In the genomic region with DNA sequence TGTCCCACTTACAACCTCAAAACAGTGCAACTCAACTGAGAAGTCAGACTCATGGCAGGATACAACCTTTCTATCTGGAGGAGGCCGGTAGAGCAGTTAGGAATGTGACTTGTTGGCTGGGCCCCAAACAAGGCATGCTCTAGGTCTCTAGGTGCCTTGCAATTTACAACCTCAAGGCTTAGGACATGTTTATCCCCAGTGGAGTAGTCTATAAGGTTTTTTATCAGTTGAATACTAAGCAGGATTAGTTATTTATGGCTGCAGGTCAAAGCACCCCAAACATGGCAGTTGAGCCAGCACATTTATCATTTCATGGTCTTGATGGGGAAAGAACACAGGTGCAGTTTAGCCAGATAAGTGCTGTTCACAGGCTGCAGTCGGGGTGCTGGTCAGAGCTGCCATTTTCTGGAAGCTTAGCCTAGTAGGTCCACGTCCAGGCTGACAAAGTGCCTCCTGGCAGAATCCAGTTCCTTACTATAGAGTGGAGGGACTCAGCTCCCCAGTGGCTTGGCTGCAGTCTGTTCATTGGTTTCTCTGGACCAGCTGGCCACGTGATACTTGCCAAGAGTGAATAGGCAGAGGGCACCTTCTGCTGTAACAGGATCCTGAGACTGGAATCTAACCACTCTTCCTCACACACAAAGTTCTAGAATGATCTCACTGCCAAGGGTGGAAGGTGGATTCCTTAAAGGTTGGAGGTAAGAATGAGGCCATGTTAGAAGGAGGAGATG, we compare ENCODE assay signal across 21 mouse cellular contexts.
DNase-seq lines count a peak whose midpoint lies in the region; ATAC-seq lines count a peak whose summit lies in the region.
"Had no signal": no experiment of that assay in that cellular context is flagged by ENCODE, and none has a peak within 500 bp of the region (broad histone marks: within the 10 kb centered on the region; RNA-seq: fewer than 3 reads in every experiment).

No protein-coding gene starts in this region.

- H3K9ac ChIP-seq in hindbrain, embryonic 12.5 days: no peak overlapping the region
- H3K9ac ChIP-seq in hindbrain, embryonic 16.5 days (ENCODE audit: low read depth, low read length): no peak overlapping the region
- H3K9ac ChIP-seq in kidney, embryonic 14.5 days (ENCODE audit: low read depth, low read length): no peak overlapping the region
- H3K9ac ChIP-seq in kidney, embryonic 15.5 days: no peak overlapping the region
- H3K9ac ChIP-seq in neural tube, embryonic 12.5 days: no peak overlapping the region
- H3K9ac ChIP-seq in neural tube, embryonic 15.5 days (replicated peaks): no peak overlapping the region
- H3K9ac ChIP-seq: limb, embryonic 13.5 days; liver, embryonic 12.5 days; midbrain, embryonic 12.5 days had no signal

- no peak for DNase-seq in embryo, embryonic 11 days
- DNase-seq: adrenal gland, adult 2 months; gastrocnemius, postnatal 10 days; heart, postnatal 4 days; kidney, postnatal 10 days; layer of hippocampus, postnatal 36 days; lung, adult 18-20 months; lung, postnatal 10 days; right cerebral cortex, adult 18-20 months; right cerebral cortex, postnatal 4 days had no signal

- H3K4me3 ChIP-seq in hindbrain, embryonic 12.5 days: no peak overlapping the region
- no peak overlapping the region for H3K4me3 ChIP-seq in hindbrain, embryonic 16.5 days (ENCODE audit: low read length)
- no peak overlapping the region for H3K4me3 ChIP-seq in kidney, embryonic 14.5 days (ENCODE audit: low read length)
- no peak overlapping the region for H3K4me3 ChIP-seq in kidney, embryonic 15.5 days (replicated peaks)
- no peak overlapping the region for H3K4me3 ChIP-seq in neural tube, embryonic 12.5 days
- no peak overlapping the region for H3K4me3 ChIP-seq in neural tube, embryonic 15.5 days (replicated peaks)
- H3K4me3 ChIP-seq: heart, embryonic 10.5 days; limb, embryonic 13.5 days; liver, embryonic 12.5 days; midbrain, embryonic 12.5 days; myocyte had no signal

- 0 out of 2 replicates have a peak, but pooled peaks have one; percentile 27 for ATAC-seq in hindbrain, embryonic 12.5 days (ENCODE audit: low FRiP score)
- no peak for ATAC-seq in hindbrain, embryonic 16.5 days
- 0 out of 2 replicates have a peak, but pooled peaks have one; percentile 15 for ATAC-seq in kidney, embryonic 14.5 days (ENCODE audit: low FRiP score, low TSS enrichment)
- no peak; the same call in 1 of the 2 replicates for ATAC-seq in kidney, embryonic 15.5 days (replicated peaks; ENCODE audit: low FRiP score)
- ATAC-seq in neural tube, embryonic 12.5 days (ENCODE audit: low FRiP score, low read depth): peak; percentile 38; the same call in 1 of the 2 replicates
- no peak for ATAC-seq in neural tube, embryonic 15.5 days (ENCODE audit: low FRiP score)
- ATAC-seq: liver, embryonic 12.5 days had no signal

- H3K9me3 ChIP-seq in hindbrain, embryonic 12.5 days (replicated peaks): no peaks in the 10 kb centered on the region
- H3K9me3 ChIP-seq in hindbrain, embryonic 16.5 days (ENCODE audit: control insufficient read depth, low read length): no peaks in the 10 kb centered on the region
- no peaks in the 10 kb centered on the region for H3K9me3 ChIP-seq in kidney, embryonic 14.5 days (ENCODE audit: control insufficient read depth, low read length)
- H3K9me3 ChIP-seq in kidney, embryonic 15.5 days (replicated peaks): no peaks in the 10 kb centered on the region
- H3K9me3 ChIP-seq in neural tube, embryonic 12.5 days: no peaks in the 10 kb centered on the region
- H3K9me3 ChIP-seq in neural tube, embryonic 15.5 days (replicated peaks): no peaks in the 10 kb centered on the region
- H3K9me3 ChIP-seq: heart, embryonic 10.5 days; limb, embryonic 13.5 days; liver, embryonic 12.5 days; midbrain, embryonic 12.5 days had no signal

- peaks cover 17% of the 10 kb centered on the region for H3K4me1 ChIP-seq in hindbrain, embryonic 12.5 days
- no peaks in the 10 kb centered on the region for H3K4me1 ChIP-seq in hindbrain, embryonic 16.5 days (ENCODE audit: control insufficient read depth, insufficient read depth, low read depth, low read length)
- no peaks in the 10 kb centered on the region for H3K4me1 ChIP-seq in kidney, embryonic 14.5 days (ENCODE audit: control insufficient read depth, insufficient read depth, low read length)
- H3K4me1 ChIP-seq in kidney, embryonic 15.5 days: peaks cover 17% of the 10 kb centered on the region; the same call in 1 of the 2 replicates
- H3K4me1 ChIP-seq in neural tube, embryonic 12.5 days: peaks cover 13% of the 10 kb centered on the region
- no peaks in the 10 kb centered on the region for H3K4me1 ChIP-seq in neural tube, embryonic 15.5 days
- H3K4me1 ChIP-seq: liver, embryonic 12.5 days had no signal

- peak overlapping the region; percentile 44; the same call in 1 of the 2 replicates for H3K27ac ChIP-seq in hindbrain, embryonic 12.5 days
- H3K27ac ChIP-seq in hindbrain, embryonic 16.5 days (ENCODE audit: low read depth, low read length): no peak overlapping the region
- H3K27ac ChIP-seq in kidney, embryonic 14.5 days (ENCODE audit: low read depth, low read length): no peak overlapping the region
- no peak overlapping the region for H3K27ac ChIP-seq in kidney, embryonic 15.5 days
- no peak overlapping the region for H3K27ac ChIP-seq in neural tube, embryonic 12.5 days
- H3K27ac ChIP-seq in neural tube, embryonic 15.5 days (replicated peaks): no peak overlapping the region
- H3K27ac ChIP-seq: heart, embryonic 10.5 days; limb, embryonic 13.5 days; liver, embryonic 12.5 days; midbrain, embryonic 12.5 days had no signal

- H3K4me2 ChIP-seq in hindbrain, embryonic 12.5 days (replicated peaks): no peak overlapping the region
- H3K4me2 ChIP-seq in hindbrain, embryonic 16.5 days (ENCODE audit: low read length): no peak overlapping the region
- no peak overlapping the region for H3K4me2 ChIP-seq in kidney, embryonic 14.5 days (replicated peaks; ENCODE audit: low read depth, low read length)
- H3K4me2 ChIP-seq in kidney, embryonic 15.5 days: no peak overlapping the region
- no peak overlapping the region for H3K4me2 ChIP-seq in neural tube, embryonic 12.5 days (replicated peaks)
- H3K4me2 ChIP-seq in neural tube, embryonic 15.5 days: no peak overlapping the region
- H3K4me2 ChIP-seq: limb, embryonic 13.5 days; liver, embryonic 12.5 days; midbrain, embryonic 12.5 days had no signal

- no peaks in the 10 kb centered on the region for H3K36me3 ChIP-seq in hindbrain, embryonic 12.5 days
- no peaks in the 10 kb centered on the region for H3K36me3 ChIP-seq in hindbrain, embryonic 16.5 days (ENCODE audit: control insufficient read depth, insufficient read depth, low read length)
- no peaks in the 10 kb centered on the region for H3K36me3 ChIP-seq in kidney, embryonic 14.5 days (ENCODE audit: control insufficient read depth, insufficient read depth, low read length)
- H3K36me3 ChIP-seq in kidney, embryonic 15.5 days: no peaks in the 10 kb centered on the region
- no peaks in the 10 kb centered on the region for H3K36me3 ChIP-seq in neural tube, embryonic 12.5 days
- no peaks in the 10 kb centered on the region for H3K36me3 ChIP-seq in neural tube, embryonic 15.5 days
- H3K36me3 ChIP-seq: heart, embryonic 10.5 days; limb, embryonic 13.5 days; liver, embryonic 12.5 days; midbrain, embryonic 12.5 days had no signal

- no peaks in the 10 kb centered on the region for H3K27me3 ChIP-seq in hindbrain, embryonic 12.5 days
- no peaks in the 10 kb centered on the region for H3K27me3 ChIP-seq in hindbrain, embryonic 16.5 days (replicated peaks; ENCODE audit: control insufficient read depth, insufficient read depth, low read length)
- H3K27me3 ChIP-seq in kidney, embryonic 14.5 days (ENCODE audit: control insufficient read depth, insufficient read depth, low read length): no peaks in the 10 kb centered on the region
- H3K27me3 ChIP-seq in kidney, embryonic 15.5 days: peaks cover 34% of the 10 kb centered on the region
- H3K27me3 ChIP-seq in neural tube, embryonic 12.5 days (replicated peaks): no peaks in the 10 kb centered on the region
- H3K27me3 ChIP-seq in neural tube, embryonic 15.5 days (replicated peaks): no peaks in the 10 kb centered on the region
- H3K27me3 ChIP-seq: limb, embryonic 13.5 days; midbrain, embryonic 12.5 days had no signal

- 68% methylated on average over 4 of the region's 4 CpGs for WGBS in hindbrain, embryonic 12.5 days
- 68% methylated on average over 4 of the region's 4 CpGs for WGBS in hindbrain, embryonic 16.5 days
- 59% methylated on average over 4 of the region's 4 CpGs for WGBS in kidney, embryonic 14.5 days
- WGBS in kidney, embryonic 15.5 days: 51% methylated on average over 4 of the region's 4 CpGs
- 74% methylated on average over 4 of the region's 4 CpGs for WGBS in neural tube, embryonic 12.5 days
- 66% methylated on average over 4 of the region's 4 CpGs for WGBS in neural tube, embryonic 15.5 days

Comparison
In these comparisons a context has a peak if more than half of its experiments do, and no peak if none do; other contexts are left out.
1. ATAC-seq: peak in hindbrain, embryonic 12.5 days (single experiment), kidney, embryonic 14.5 days (single experiment) and neural tube, embryonic 12.5 days (single experiment); none in hindbrain, embryonic 16.5 days (single experiment), kidney, embryonic 15.5 days (single experiment) and neural tube, embryonic 15.5 days (single experiment).